Mouse (Mus musculus) embryonic fibroblast, embryonic 13.5 days (primary cell): ENCODE results near the gene Fgd4. TPM values are rescaled to one million over a fixed set of nuclear protein-coding genes. Genes with fewer than 3 reads are reported as not detected.

Experiments
- H3K27ac ChIP-seq: 2 replicates; pipeline ENCODE4 v1.5.1; 2012; ENCODE audit warnings: low read length, control low read depth, inconsistent platforms; ENCODE audit not compliant: insufficient read depth
- H3K4me1 ChIP-seq: 2 replicates; pipeline ENCODE4 v1.6.1; 2011; ENCODE audit warnings: low read length; ENCODE audit not compliant: control insufficient read depth, insufficient read depth
- H3K4me3 ChIP-seq: 2 replicates; pipeline ENCODE4 v1.5.1; 2011; ENCODE audit warnings: mild to moderate bottlenecking, control low read depth, low read length; ENCODE audit not compliant: insufficient read depth
- CTCF ChIP-seq: IDR thresholded peaks from 2 replicates; pipeline ENCODE4 v1.5.1; 2011; ENCODE audit warnings: mild to moderate bottlenecking, control low read depth, low read length, moderate library complexity, borderline replicate concordance; ENCODE audit not compliant: insufficient read depth
- POLR2A ChIP-seq: IDR thresholded peaks from 2 replicates; pipeline ENCODE4 v1.6.1; 2011; ENCODE audit warnings: low read depth, mild to moderate bottlenecking, control low read depth, low read length, moderate library complexity
- polyA plus RNA-seq: library from polyadenylated mRNA; stranded (reverse); fragments of >200 nt; gene quantifications from 2 replicates; pipeline ENCODE4 v1.2.4, GENCODE M21; 2011; ENCODE audit warnings: low read depth; ENCODE audit not compliant: missing spikeins, insufficient read length

Fgd4 gene
- polyA plus RNA-seq, 1 experiment = 6.7 TPM

DNA sequence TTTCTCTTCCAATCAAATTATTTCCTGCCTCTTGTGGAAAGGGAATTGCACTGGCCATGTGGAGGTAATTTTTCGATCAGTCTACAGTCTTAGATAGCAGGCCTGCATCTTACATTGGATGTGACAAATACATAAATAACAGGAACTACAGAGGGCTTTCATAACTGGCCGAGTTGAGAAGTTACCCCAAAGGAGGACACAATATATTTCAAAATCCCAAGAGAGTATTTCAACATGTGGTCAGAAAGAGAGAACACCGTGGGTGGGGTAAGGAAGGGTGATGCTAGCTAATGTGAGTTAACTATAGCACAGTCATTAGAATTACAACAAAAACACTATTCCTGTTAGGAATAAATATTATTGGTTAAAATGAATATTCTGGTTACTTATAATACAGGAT lies 29.0 kb downstream of the Fgd4 start:
- Histone ChIP-seq H3K4me3 (no peak overlapping the region), H3K27ac (no peak overlapping the region), H3K4me1 (no peaks in the 10 kb centered on the region)
- TF ChIP-seq CTCF (no peak), POLR2A (no peak)

DNA sequence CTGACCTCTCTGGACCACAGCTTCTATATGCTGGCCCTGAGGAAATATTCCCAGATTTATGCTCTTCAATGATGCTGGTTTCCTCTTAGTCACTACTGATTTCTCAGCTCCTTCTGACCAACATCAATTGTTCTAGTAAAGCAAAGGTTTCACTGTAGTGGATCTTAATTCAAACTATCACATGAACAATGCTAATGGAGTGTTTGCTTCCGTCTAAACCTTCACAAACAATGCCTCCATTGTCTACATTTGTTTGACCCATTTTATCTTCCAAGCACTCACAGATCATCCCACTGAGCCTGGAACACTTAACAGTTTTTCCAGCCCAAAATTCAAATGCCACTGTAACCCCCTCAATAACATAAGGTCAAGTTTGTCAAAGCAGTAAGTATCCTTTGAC lies 33.6 kb downstream of the Fgd4 start:
- no peak for TF ChIP-seq POLR2A
- no peak for TF ChIP-seq CTCF
- Histone ChIP-seq H3K27ac (no peak overlapping the region), H3K4me1 (no peaks in the 10 kb centered on the region), H3K4me3 (no peak overlapping the region)

DNA sequence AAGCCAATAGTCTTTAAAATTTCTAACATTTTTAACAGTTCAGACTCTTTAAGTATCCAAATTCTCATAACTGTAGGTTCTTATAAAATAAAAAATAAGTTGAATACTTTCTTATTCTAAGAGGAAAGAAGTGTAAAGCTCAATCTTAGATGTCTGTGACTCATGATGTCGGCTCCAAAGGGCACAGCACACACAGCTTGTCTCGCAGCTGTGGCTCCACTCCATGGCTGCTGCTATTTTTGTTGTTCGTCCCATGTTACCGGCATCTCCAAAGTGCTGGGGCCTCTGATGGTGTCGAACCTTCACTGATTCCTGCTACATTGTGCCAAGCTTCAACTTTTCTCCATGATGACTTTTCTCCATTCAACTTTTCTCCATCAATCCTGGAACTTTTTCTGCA lies 34.1 kb downstream of the Fgd4 start:
- TF ChIP-seq POLR2A = no peak
- no peak for TF ChIP-seq CTCF

DNA sequence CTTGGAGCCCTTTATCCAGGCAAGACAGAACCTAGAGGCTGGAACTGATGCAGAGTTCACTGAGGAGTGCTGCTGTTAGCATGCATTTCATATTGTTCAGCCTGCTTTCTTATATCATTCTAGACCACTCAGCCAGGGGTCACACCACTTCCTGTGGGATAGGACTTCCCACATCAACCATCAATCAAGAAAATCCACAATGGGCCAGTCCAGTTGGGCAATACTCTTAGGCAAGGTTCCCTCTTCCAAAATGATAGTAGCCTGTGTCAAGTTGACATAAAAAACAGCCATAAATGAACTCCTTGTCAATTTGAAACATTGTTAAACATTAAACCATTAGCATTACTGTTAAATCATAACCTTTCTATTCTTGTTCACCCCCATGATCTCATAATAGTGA lies 34.6 kb downstream of the Fgd4 start:
- no peaks in the 10 kb centered on the region for H3K4me1 ChIP-seq
- H3K4me3 ChIP-seq = no peak overlapping the region
- no peak overlapping the region for H3K27ac ChIP-seq
- no peak for TF ChIP-seq POLR2A
- no peak for TF ChIP-seq CTCF

More for the DNA sequence above, 34.1 kb downstream of the Fgd4 start:
- Histone ChIP-seq H3K4me1 (no peaks in the 10 kb centered on the region), H3K27ac (no peak overlapping the region), H3K4me3 (no peak overlapping the region)

DNA sequence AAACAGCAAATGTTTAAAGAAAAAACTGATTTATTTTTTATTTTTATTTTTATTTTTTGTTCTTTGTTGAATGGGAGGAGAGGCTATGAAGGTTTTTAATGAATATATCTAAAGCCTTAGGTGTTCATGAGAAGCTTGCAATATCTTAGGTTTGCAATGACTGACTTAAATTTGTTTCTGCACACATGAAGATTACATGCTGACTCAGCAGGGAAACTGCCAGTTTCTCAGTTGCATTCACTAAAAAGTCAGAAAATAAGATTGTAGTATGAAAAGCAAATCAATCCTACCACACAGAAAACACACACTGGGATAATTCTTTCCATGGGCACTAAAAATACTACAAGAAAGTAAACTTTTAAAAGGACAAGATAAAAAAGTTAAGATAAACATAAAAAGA lies 39.6 kb downstream of the Fgd4 start:
- no peak for TF ChIP-seq POLR2A
- TF ChIP-seq CTCF = no peak
- H3K4me1 ChIP-seq = no peaks in the 10 kb centered on the region; the same call in 1 of the 2 replicates
- no peak overlapping the region for H3K27ac ChIP-seq
- H3K4me3 ChIP-seq = no peak overlapping the region

- Histone ChIP-seq H3K4me3 (no peak overlapping the region), H3K27ac (no peak overlapping the region), H3K4me1 (no peaks in the 10 kb centered on the region; the same call in 1 of the 2 replicates)
- TF ChIP-seq CTCF = no peak
- no peak for TF ChIP-seq POLR2A
These were observed 40.3 kb downstream of the Fgd4 start for GRCm38 (mm10) chr16:16559878-16560531.

DNA sequence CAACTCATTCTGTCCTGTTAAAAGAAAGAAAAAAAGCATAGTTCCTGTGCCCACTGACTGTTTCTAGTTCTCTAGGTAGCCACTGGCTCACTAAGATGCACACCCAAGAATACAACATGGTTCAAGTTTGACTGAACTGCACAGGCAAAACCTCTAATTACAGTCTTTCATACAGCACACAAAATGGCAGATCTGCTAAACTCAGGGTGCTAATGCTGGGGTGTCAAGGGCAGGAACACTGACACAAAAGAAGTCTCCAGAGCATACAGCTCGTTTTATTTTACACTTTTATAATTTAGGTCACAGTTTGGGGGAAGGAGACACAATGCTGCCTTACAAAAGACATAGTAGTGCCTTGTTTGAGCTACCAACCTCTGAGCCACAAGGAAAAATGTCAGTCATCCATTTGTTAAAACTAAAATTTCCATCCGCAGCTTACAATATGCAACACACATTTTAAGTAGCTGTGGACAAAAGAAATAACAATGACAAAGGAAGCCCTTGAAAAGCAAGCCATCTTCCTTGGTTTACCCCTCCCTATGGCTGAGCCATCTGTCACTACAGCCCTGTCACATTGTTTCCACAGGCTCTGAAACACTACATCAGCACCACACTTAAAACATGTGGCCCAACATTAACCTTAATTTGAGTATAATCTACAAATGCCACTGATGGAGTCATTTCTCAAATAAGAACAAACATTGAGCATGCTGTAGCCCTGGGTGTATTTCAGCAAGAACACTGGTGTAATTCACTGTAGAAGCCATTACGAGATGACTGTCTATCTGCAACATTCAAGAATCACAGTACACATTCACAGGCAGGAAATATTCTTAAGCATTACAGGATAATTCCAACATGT lies 41.1 kb downstream of the Fgd4 start:
- TF ChIP-seq CTCF = no peak
- H3K27ac ChIP-seq = no peak overlapping the region
- no peak overlapping the region for H3K4me3 ChIP-seq
- no peaks in the 10 kb centered on the region; the same call in 1 of the 2 replicates for H3K4me1 ChIP-seq

GRCm38 (mm10) chr16:16557738-16558137 lies 42.6 kb downstream of the Fgd4 start:
- no peak for TF ChIP-seq POLR2A
- Histone ChIP-seq H3K4me1 (no peaks in the 10 kb centered on the region; the same call in 1 of the 2 replicates), H3K27ac (no peak overlapping the region), H3K4me3 (no peak overlapping the region)

DNA sequence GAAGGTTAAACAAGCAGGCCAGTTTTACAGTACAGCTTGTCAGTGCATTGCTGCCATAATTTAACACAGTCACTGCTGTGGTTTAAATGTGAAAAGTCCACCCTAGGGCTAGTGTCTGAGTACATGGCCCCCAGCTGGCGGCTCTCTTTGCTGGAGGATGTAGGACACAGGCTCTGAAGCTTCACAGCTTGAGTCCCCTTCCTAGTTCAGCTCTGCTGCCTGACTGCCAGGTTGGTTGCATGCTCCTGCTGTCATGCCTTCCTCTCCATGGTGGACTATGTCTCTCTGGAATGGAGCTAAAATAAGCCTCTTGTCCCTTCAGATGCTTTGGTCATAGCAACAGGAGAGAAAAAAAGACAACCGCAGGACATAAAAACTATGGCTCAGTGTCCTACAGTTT lies 46.3 kb downstream of the Fgd4 start:
- Histone ChIP-seq H3K4me3 (no peak overlapping the region), H3K4me1 (no peaks in the 10 kb centered on the region), H3K27ac (no peak overlapping the region)
- TF ChIP-seq CTCF (no peak), POLR2A (no peak)

DNA sequence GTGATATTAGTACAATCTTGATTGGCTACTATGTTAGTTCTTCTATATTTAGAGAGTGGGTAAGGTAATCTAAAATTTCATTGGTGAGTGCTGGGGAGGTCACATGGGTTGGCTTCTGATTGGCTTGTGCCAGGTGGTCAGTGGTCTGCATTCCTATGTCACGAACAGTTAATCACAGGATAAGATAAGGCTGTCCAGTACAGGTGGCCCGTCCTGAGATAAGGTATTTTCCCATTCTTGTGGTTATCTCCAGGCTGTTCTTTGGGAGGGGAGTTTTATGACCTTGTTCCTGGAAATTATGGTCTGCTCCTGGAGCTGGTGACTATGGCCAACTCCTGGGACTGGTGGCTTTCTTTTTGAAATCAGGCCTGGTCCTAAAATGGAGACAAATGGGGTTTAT lies 48.2 kb downstream of the Fgd4 start:
- Histone ChIP-seq H3K4me3 (no peak overlapping the region), H3K27ac (no peak overlapping the region), H3K4me1 (no peaks in the 10 kb centered on the region)
- TF ChIP-seq POLR2A (no peak), CTCF (no peak)
